Mouse (Mus musculus) adipocyte (in vitro differentiated cells): ENCODE measurements around the gene Cdiptos.

Source experiments
- DNase-seq: peaks from one replicate; pipeline ENCODE4 v3.0.0-alpha.2; 2016; ENCODE audit warnings: low spot score

The Cdiptos gene

DNA sequence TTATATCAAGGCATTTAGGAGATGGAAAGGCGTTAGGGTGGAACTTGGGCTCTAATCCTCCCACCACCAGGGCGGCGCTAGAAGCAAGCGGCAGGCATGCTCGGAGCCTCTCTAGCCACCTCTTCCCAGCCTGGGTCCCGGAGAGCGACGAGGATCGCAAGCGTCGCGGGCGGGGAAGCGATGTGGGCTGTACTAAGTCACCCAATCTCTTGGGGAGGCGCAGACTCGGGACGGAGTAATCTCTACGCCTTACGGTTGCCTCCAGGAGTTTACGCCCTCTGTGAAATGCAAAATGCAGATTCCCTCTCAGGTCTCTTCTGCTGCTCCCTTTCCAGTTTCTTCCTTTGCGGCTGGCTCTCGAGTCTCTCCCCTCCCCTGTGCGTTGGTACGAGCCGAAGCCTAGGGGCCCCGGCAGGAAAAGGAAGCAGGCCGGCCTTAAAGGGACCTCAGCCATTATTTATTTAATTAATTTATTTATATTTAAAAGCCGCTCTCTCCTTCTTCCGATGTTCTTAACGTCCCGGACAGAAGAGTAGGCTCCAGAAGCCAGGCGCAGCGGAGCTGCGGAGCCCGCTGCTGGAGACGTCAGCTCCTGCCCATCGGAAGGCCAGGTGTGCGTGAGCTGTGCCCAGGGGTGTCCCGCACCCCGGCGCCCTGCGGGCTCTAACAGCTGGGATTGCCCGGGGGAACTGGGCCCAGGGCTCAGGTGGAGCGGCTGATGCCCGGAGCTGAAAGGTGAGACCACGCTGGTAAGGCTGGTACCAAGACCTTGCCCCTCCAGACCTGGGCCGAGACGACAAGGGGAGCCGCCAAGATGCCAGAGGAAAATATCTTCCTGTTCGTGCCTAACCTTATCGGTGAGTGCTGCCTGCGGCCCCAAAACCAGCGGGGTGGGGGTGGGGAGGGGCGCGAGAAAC is at the start of gene Cdiptos:
Gene Cdiptos, minus strand, starts transcription at position 149 of the 917 bp plus-strand sequence.
- DNase-seq: peak; percentile 93

DNA sequence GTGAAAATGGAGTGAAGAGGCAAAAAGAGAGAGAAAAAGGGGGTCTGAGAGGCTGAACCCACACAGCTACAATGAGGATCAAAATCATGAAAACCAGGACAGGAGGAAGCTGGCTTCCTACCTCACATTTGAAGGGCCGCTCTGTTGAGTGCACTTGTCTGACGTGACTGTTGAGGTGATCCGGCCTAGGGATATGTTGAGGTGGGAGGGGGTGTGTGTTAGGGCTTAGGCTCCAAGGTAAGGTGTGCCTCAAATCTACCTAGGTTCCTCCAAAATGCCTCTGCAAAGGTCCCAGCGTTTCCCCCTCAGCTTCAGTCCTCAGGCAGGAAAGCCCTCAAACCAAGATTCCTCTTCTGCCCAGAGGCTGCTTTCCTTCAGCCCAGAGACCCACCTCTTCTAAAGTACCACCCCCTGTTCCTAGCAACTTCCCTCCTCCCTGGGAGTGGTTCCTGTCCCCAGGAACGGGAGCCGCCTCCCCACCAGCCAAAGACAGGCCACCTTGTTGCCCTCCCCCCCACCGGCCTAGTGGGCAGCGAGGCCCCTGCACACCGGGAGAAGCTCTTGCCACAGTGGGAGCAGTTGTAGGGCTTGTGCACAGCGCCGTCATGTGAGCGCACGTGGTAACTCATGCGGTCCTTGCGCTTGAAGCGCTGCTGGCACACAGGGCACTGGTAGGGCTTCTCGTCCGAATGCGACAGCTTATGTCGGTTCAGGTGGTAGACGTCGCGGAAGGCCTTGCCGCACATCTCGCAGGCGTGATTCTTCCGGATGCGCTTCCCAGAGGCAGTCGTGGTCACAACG is 49.1 kb upstream of the Cdiptos start:
- peak; percentile 75 for DNase-seq

- DNase-seq: no peak
Measured at GRCm38 (mm10) chr7:127023896-127024690, 48.2 kb upstream of the Cdiptos start.

DNA sequence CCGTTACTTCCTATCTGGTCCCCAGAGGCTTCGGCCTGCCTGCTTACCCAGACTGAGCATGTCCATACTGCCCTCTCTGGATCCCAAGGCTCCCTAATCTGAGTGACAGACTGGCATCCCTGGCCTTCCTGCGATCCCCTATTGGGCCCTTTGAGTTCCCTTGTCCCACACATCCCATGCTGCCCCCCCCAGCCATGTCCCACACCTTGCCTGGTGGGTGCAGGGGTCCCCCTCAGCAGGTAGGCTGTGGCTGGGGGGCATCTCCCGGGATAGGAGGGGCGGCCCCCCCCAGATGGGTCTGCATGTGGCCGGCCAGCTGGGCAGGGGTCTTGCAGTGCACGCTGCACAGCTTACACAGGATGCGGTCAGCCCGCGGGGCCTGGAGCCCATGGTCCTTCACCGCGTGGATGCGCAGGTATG is 47.4 kb upstream of the Cdiptos start:
- no peak for DNase-seq

- DNase-seq: no peak
Measured at GRCm38 (mm10) chr7:127022528-127023271, 46.8 kb upstream of the Cdiptos start.

GRCm38 (mm10) chr7:127021563-127022527 is 45.9 kb upstream of the Cdiptos start:
- no peak for DNase-seq

- no peak for DNase-seq
Measured at GRCm38 (mm10) chr7:127020901-127021562, 45.1 kb upstream of the Cdiptos start, which contains the start of the genes Gm42742 and Prrt2. TSS of gene Gm42742 (minus strand) at chr7:127021097. TSS of gene Prrt2 (minus strand) at chr7:127021211.

DNA sequence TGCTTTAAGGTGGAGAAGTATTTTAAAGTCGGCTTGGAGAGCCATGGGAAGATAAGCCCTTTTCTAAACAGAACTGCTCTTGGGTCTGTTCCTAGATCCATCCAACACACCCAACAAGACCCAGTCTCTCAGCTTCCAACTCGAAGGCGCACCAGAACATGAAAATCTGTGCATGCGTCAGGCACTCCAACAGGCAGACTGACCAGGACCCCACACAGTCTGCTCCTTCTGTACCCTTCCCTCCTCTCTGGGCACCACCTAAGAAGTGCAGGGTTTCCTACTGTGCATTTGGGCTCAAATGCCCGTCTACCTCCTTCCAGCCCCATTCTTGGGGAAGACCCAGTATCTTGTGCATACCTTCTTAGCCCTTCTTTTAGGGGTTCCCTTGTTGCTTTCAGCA is 44.6 kb upstream of the Cdiptos start:
- DNase-seq: no peak

DNA sequence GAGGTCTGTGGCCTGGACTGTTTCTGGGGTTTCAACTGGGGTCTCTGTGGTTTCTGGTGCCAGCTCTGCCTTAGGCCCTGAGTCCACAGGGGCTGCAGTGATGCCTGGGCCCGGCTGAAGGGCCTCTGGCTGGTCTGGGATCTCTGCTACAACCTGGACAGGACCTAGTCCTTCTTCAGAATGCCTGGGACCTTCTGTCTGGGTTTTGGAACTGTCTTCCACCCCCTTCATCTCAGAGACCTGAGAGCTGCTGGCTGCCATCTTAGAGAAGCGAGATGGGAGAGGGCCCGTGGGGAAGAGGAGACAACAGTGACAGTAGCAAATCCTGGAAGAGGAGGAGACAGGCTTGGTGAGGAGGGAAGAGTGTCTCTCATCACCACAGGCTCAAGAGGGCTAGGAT is 44.1 kb upstream of the Cdiptos start:
- no peak for DNase-seq

DNA sequence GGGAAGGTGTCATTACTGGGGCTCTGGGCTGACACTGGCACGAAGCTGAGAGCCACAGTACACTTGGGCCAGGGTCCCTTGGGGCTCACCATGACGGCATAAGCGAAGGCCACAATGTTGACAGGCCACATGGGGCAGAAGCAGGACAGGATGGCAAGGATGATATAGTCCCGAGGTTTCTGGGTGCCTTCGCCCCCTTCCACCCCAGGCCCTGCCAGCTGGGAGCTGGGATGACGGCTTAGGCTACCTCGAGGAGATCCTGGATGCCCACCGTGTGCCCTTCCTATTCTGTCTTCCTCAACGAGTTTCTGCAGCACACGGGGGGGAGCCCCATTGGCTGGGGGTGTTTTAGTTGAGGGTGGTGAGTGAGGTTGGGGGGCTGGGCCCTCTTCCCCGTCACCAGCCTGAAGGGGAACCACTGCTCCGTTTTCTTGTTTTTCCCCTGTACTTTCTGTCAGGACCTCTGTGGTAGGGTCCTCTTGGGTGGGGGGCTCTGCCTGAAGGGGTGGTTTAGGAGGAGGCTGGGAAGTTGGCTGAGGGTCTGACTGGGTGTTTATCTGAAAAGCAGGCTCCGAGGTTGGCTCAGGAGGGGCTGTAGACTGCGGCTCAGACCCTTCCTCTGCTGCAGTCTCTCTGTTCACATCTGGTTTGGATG is 43.5 kb upstream of the Cdiptos start:
- DNase-seq: no peak

- no peak for DNase-seq
Measured at GRCm38 (mm10) chr7:127018416-127019305, 42.8 kb upstream of the Cdiptos start.

- DNase-seq: no peak
Measured at GRCm38 (mm10) chr7:127017950-127018345, 42.0 kb upstream of the Cdiptos start.

- peak; percentile 98 for DNase-seq
Measured at GRCm38 (mm10) chr7:127016971-127017949, 41.4 kb upstream of the Cdiptos start, which contains the start of gene Pagr1a. TSS of gene Pagr1a (minus strand) at chr7:127017352.

DNA sequence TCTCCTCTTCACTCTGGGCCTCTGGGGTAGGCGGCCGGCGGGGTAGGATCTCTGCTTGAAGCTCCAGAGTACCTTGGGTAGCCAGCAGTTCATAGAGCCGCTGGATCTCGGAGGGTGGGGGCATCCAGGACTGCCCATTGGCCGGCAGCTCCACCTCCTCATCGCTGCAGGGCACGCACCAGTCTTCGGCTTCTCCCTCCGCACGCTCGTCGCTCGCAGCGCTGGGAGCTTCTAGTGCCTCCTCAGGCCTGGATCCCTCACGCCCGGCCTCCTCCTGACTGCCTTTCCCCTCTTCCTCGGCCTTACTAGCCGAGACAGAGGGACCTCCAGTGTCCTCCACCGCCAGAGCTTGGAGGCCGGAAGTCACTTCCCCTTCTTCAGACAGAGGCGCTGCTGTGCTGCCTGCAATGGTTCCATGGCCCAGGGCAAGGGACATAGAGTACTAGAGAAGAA is 40.6 kb upstream of the Cdiptos start:
- no peak for DNase-seq

- no peak for DNase-seq
Measured at GRCm38 (mm10) chr7:127016481-127016485, 40.4 kb upstream of the Cdiptos start, which contains the start of gene Pagr1b. TSS of gene Pagr1b (minus strand) at chr7:127016484.

GRCm38 (mm10) chr7:127016081-127016480 is 40.2 kb upstream of the Cdiptos start:
- DNase-seq: peak; percentile 44

DNA sequence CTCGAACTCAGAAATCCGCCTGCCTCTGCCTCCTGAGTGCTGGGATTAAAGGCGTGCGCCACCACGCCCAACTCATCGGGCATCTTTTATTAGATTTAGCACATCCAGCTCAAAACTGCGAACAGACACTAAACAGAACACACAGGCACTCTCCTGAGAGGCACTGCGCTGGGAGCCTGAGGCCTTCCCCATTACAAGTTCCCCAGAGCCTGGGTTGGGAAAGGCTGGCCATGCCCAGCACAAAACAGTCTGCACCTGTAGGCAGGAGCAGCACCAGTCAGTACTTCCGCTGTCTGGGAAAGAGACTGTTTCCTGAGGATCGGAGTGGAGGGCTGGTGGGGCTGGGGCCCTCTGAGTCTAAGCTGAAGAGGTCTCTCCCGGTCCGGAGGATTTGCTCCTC is 39.1 kb upstream of the Cdiptos start:
- no peak for DNase-seq
